Mouse (Mus musculus): ENCODE measurements around the gene Hps4. TPM values are rescaled to one million over a fixed set of nuclear protein-coding genes. Genes with fewer than 3 reads are reported as not detected.
A peak's percentile ranks its signal among the peaks of the same experiment; 100 is the strongest.

Hps4 gene
- polyA plus RNA-seq, 1 experiment from 2014 or later, result 19.0 TPM

DNA sequence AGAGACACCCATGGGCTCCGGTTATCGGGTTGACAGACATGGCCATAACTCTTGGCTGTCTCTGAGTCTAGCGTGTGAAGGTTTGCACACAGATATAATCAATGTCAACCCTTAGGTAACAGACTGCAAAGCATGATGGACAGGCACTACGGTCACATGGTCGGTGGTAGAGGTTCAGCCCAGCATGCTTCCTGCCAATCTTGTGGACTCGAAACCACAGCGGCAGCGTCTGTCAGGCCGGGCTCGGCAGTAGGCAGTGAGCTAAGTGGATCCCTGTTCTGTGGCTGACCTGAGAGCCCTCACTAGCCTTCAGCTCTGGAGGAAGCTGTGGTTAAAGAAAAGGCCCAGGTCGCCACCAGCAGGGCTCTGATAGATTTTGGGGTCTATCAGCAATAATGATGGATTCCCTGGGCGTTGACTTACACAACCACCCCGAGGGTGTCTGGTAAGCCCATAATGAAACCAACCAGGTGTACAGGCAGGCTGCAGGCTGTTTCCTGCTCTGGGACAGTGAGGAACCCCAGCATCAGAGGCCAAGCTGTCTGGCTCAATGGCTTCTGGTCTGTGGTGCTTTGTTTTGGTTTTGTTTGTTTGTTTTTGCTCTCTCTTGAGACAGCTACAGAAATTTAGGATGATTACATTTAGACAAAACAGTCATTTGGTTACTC lies 42.1 kb downstream of the Hps4 start:
- Histone ChIP-seq H3K9me3 (replicated peaks) (no peaks in the 10 kb centered on the region), H3K4me1 (replicated peaks) (peaks cover 5% of the 10 kb centered on the region; the same call in 1 of the 2 replicates), H3K4me2 (no peak overlapping the region), H3K27ac (ENCODE audit: poor library complexity, severe bottlenecking) (no peak overlapping the region), H3K27me3 (replicated peaks) (peaks cover 39% of the 10 kb centered on the region), H3K36me3 (no peaks in the 10 kb centered on the region), H3K4me3 (no peak overlapping the region), H3K9ac (no peak overlapping the region)
- WGBS, result 87% methylated on average over 13 of the region's 13 CpGs
- no peak for ATAC-seq (ENCODE audit: insufficient number of reproducible peaks, low FRiP score)

DNA sequence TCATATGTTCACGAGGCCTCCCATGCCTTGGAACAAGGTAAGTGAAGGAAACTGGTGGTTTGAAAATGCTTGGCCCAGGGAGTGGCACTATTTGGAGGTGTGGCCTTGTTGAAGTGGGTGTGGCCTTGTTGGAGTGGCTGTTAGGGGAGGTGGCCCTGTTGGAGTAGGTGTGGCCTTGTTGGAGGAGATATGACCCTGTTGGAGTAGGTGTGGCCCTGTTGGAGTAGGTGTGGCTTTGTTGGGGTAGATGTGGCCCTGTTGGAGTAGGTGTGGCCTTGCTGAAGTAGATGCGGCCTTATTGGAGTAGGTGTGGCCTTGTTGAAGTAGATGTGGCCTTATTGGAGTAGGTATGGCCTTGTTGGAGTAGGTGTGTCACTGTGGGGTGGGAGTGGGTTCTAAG lies 43.1 kb downstream of the Hps4 start:
- Histone ChIP-seq H3K4me3 (no peak overlapping the region), H3K27ac (ENCODE audit: poor library complexity, severe bottlenecking) (no peak overlapping the region), H3K9ac (no peak overlapping the region), H3K36me3 (no peaks in the 10 kb centered on the region), H3K27me3 (replicated peaks) (peaks cover 47% of the 10 kb centered on the region), H3K9me3 (replicated peaks) (no peaks in the 10 kb centered on the region), H3K4me2 (no peak overlapping the region), H3K4me1 (replicated peaks) (peaks cover 5% of the 10 kb centered on the region; the same call in 1 of the 2 replicates)
- 56% methylated on average over 2 of the region's 2 CpGs for WGBS
- ATAC-seq (ENCODE audit: insufficient number of reproducible peaks, low FRiP score), result peak; percentile 56; the same call in 1 of the 2 replicates

DNA sequence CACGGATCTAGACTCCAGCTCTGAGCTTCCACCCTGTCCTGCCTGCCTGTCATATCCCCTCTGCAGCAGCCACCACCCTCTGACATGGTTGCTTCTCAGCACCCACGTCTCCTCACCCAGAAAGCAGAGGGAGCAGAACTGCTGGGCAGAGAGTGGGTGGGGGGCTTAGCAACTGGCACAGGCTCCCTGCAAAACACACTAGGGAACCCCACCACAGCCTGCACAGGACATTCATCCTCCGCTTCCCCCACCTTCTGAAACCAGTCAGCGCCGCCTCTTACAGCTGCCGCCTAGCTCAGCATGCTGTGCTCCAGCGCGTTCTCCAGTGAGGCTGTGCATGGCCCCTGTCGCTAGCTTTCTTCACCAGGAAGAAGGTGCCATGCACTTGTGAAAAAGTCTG lies 46.5 kb downstream of the Hps4 start:
- Histone ChIP-seq H3K4me3 (no peak overlapping the region), H3K4me1 (replicated peaks) (0 out of 2 replicates have a peak, but pooled peaks cover 4% of the 10 kb centered on the region), H3K27me3 (replicated peaks) (peaks cover 66% of the 10 kb centered on the region), H3K36me3 (no peaks in the 10 kb centered on the region), H3K4me2 (no peak overlapping the region), H3K9ac (no peak overlapping the region), H3K27ac (ENCODE audit: poor library complexity, severe bottlenecking) (no peak overlapping the region), H3K9me3 (replicated peaks) (no peaks in the 10 kb centered on the region)
- no peak for ATAC-seq (ENCODE audit: insufficient number of reproducible peaks, low FRiP score)
- 72% methylated on average over 9 of the region's 9 CpGs for WGBS

DNA sequence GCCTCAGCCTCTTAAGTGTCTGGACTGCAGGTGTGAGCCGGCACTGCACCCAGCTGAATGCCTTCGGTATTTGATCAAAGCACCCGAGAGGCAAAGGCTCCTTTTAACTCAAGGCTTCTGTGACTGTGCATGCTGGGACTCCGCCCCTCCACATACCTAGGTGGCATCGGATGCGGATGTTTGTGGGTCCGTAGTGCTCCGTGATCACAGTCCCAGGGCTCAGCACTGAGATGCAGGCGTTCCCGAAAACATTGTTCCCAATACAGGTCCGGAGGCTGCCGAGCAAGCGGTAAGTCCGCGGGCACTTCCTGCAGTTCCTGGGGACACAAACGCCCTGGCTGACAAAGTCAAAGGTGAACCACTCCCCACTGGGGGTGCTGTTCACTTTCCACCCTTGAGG lies 48.1 kb downstream of the Hps4 start:
- H3K27ac ChIP-seq (ENCODE audit: poor library complexity, severe bottlenecking), result no peak overlapping the region
- H3K36me3 ChIP-seq, result no peaks in the 10 kb centered on the region
- no peaks in the 10 kb centered on the region for H3K9me3 ChIP-seq (replicated peaks)
- no peak for ATAC-seq (ENCODE audit: insufficient number of reproducible peaks, low FRiP score)
- no peak overlapping the region for H3K9ac ChIP-seq
- H3K4me2 ChIP-seq, result no peak overlapping the region
- 32% methylated on average over 16 of the region's 16 CpGs for WGBS
- 0 out of 2 replicates have a peak, but pooled peaks cover 6% of the 10 kb centered on the region for H3K4me1 ChIP-seq (replicated peaks)
- H3K27me3 ChIP-seq (replicated peaks), result peaks cover 82% of the 10 kb centered on the region
- H3K4me3 ChIP-seq, result no peak overlapping the region

DNA sequence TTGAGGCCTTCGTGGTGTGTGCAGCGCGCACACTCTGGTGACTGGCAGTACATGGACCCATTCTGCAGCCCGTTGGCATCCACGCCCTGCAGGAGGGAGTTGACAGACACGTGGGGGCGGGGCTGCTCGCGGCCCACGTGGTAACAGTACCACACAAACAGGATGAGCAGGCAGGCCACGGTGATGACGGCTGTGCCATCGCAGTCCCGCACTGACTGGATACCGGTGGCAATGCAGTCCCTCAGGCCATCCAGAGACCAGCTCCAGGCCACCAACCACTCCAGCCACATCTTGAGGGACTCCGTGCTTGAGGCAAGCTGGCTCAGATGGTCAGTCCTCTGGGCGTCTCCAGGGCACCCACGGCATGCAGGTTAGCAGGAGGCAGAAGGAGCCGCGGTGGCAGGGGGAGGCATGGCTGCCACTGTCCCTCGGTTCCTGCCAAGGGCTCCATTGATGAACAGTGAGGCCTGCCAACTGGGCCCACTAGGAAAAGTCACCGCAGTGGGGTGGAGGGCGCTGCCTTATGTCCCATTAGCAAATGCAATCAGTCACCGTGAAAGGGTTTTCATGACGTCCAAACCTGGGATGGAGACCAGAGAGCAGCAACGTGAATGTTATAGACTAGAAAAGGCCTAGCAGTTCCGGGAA lies 48.9 kb downstream of the Hps4 start:
- no peak for ATAC-seq (ENCODE audit: insufficient number of reproducible peaks, low FRiP score)
- Histone ChIP-seq H3K4me3 (no peak overlapping the region), H3K4me1 (replicated peaks) (0 out of 2 replicates have a peak, but pooled peaks cover 6% of the 10 kb centered on the region), H3K4me2 (no peak overlapping the region), H3K9me3 (replicated peaks) (no peaks in the 10 kb centered on the region), H3K27ac (ENCODE audit: poor library complexity, severe bottlenecking) (no peak overlapping the region), H3K27me3 (replicated peaks) (peaks cover 84% of the 10 kb centered on the region), H3K36me3 (no peaks in the 10 kb centered on the region), H3K9ac (no peak overlapping the region)
- 55% methylated on average over 27 of the region's 27 CpGs for WGBS

DNA sequence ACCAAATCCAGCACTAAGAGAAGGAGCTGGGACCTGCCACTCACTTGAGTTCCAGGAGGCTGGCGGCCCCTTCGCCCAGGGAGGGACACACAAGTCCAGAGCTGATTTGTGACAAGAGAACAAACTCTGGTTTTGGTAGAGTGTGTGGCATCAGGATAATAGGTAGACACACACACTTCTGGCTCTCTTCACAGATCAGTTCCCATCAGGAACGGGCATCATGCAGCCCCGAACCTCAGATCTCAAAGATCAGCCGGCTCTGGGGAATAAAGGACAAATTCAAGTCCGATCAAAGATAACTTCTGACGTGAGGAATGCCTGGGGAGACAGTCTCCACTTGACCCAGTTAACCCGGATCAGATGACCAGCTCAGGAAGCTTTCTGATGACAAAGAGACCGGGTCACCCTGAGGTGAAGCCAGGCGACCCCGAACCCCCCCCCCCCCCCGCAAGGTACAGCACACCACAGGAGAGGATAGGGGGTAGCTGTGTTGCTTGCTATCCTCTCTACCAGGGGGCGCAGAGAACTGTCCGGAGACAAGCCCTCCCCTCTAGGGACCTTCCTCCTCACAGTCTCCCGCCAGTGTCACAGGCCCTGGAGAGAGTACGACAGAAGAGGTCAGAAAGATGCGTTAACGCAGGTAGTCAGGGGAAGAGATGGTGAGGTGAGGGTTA lies 51.0 kb downstream of the Hps4 start:
- no peaks in the 10 kb centered on the region for H3K9me3 ChIP-seq (replicated peaks)
- peak; percentile 36; the same call in 1 of the 2 replicates for ATAC-seq (ENCODE audit: insufficient number of reproducible peaks, low FRiP score)
- no peaks in the 10 kb centered on the region for H3K36me3 ChIP-seq
- H3K9ac ChIP-seq, result peak overlapping the region; percentile 68; the same call in 1 of the 2 replicates
- peaks cover 74% of the 10 kb centered on the region for H3K27me3 ChIP-seq (replicated peaks)
- WGBS, result 9% methylated on average over 18 of the region's 18 CpGs
- peak overlapping the region; percentile 90 for H3K4me2 ChIP-seq
- 0 out of 2 replicates have a peak, but pooled peaks cover 6% of the 10 kb centered on the region for H3K4me1 ChIP-seq (replicated peaks)
- peak overlapping the region; percentile 68 for H3K4me3 ChIP-seq
- no peak overlapping the region for H3K27ac ChIP-seq (ENCODE audit: poor library complexity, severe bottlenecking)

DNA sequence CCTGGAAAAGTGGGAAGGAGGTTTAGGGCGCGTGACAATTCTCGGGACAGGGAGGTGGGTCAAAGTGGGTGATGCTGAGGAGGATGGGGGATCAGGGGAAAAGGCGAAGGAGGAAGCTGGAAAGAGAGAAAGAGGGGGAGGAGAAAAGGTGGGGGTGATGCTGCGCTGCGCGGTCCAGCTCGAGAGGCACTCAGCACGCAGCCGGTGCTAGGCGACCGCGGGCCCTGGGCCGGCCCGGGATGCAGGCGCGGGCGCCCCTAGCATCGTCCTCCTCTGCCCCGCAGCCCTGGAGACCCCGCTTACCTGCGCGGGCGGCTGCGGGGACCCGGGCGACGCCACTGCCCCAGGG lies 51.5 kb downstream of the Hps4 start:
- under 1% methylated on average over 20 of the region's 28 CpGs for WGBS
- Histone ChIP-seq H3K9me3 (replicated peaks) (no peaks in the 10 kb centered on the region), H3K9ac (peak overlapping the region; percentile 68), H3K27me3 (replicated peaks) (peaks cover 72% of the 10 kb centered on the region), H3K36me3 (no peaks in the 10 kb centered on the region), H3K4me1 (replicated peaks) (0 out of 2 replicates have a peak, but pooled peaks cover 6% of the 10 kb centered on the region), H3K4me2 (peak overlapping the region; percentile 90), H3K4me3 (peak overlapping the region; percentile 68), H3K27ac (ENCODE audit: poor library complexity, severe bottlenecking) (no peak overlapping the region)
- peak; percentile 49 for ATAC-seq (ENCODE audit: insufficient number of reproducible peaks, low FRiP score)

DNA sequence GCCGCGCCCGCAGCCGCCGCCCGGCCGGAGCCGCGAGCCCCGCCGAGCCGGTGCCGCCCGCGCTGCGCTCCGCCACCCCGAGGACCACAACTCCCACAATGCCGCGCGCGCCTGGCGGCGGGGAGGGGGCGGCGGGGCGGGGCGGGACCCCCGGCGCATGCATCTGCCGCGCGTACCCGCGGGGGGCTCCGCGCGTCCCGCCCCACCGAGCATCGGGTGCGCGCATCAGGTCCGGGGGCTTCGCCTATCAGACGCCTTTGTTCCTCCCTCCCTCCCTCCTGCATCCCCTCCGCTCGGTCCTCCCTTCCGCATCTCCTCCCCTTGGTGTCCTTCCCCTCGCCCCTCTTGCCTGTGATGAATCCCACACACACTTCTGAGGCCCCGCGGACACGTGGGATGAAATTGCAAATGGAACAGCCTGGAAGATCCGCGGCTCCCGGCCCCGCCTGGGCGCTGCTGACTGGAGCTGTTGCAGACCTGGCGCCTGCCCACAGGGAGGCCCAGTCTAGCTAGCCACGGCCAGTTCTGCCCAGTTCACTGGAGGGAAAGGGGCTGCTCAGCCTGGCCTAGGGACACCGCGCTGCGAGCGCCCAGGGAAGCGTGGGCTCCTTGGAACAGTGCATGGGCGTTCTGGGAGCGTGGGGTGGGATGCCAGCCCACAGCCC lies 52.0 kb downstream of the Hps4 start, which contains the start of gene Asphd2:
TSS of gene Asphd2 (minus strand) at position 88 of the 665 bp plus-strand sequence.
- Histone ChIP-seq H3K27me3 (replicated peaks) (peaks cover 71% of the 10 kb centered on the region), H3K27ac (ENCODE audit: poor library complexity, severe bottlenecking) (0 out of 2 replicates have a peak within 1 kb of the TSS, but pooled peaks have one; percentile 37), H3K4me3 (peak within 1 kb of the TSS; percentile 68), H3K4me2 (peak within 1 kb of the TSS; percentile 90), H3K36me3 (no peaks in the 10 kb centered on the region), H3K4me1 (replicated peaks) (0 out of 2 replicates have a peak, but pooled peaks cover 6% of the 10 kb centered on the region), H3K9me3 (replicated peaks) (no peaks in the 10 kb centered on the region), H3K9ac (peak within 1 kb of the TSS; percentile 68)
- WGBS, result 3% methylated on average over 52 of the region's 67 CpGs
- peak; percentile 63 for ATAC-seq (ENCODE audit: insufficient number of reproducible peaks, low FRiP score)

DNA sequence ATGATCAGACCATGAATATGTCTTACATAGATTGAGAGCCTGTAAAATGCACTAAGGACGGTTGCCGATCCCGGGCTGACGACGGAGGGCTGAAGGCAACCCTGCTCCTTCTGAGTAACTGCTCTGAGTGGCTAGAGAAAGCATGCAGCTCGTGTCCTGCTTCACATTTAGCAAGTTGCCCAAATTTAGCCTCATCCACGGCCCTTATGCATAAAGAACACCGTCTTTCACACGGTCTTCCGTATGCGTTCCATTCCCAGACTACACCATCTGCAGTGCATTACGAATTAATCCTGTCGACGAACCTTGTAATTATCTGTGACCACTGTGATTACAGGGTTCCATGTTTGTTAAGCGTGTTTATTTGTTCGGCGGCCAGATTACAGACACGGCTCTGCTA lies 53.2 kb downstream of the Hps4 start:
- 74% methylated on average over 18 of the region's 18 CpGs for WGBS
- Histone ChIP-seq H3K9me3 (replicated peaks) (no peaks in the 10 kb centered on the region), H3K27me3 (replicated peaks) (peaks cover 62% of the 10 kb centered on the region)

DNA sequence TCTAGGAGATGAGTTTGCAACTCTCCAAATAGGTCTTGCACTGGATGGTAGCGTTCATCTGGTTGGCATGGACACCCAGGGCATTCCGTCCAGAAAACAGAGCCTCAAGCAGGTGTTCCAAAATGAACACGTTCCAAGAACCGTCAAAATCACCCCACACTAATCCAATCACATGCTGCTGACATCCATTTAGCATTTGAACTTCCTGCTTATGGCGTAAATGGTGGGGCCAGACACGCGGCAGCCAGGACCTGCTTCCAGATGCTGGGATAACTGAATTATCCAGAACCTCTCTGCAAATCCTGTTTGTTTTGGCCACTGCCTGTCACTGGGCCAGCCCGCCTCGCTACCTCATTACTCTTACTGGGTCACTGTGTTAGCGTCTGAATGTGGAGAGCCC lies 56.4 kb downstream of the Hps4 start:
- 0 out of 2 replicates have a peak, but pooled peaks cover 3% of the 10 kb centered on the region for H3K4me1 ChIP-seq (replicated peaks)
- H3K36me3 ChIP-seq, result no peaks in the 10 kb centered on the region
- H3K4me3 ChIP-seq, result no peak overlapping the region
- H3K9me3 ChIP-seq (replicated peaks), result no peaks in the 10 kb centered on the region
- no peak overlapping the region for H3K27ac ChIP-seq (ENCODE audit: poor library complexity, severe bottlenecking)
- H3K27me3 ChIP-seq (replicated peaks), result peaks cover 30% of the 10 kb centered on the region
- ATAC-seq (ENCODE audit: insufficient number of reproducible peaks, low FRiP score), result no peak
- no peak overlapping the region for H3K4me2 ChIP-seq
- no peak overlapping the region for H3K9ac ChIP-seq
- WGBS, result 60% methylated on average over 10 of the region's 10 CpGs

More for the DNA sequence above, 53.2 kb downstream of the Hps4 start:
- Histone ChIP-seq H3K4me2 (no peak overlapping the region), H3K9ac (no peak overlapping the region), H3K36me3 (no peaks in the 10 kb centered on the region), H3K27ac (ENCODE audit: poor library complexity, severe bottlenecking) (no peak overlapping the region), H3K4me1 (replicated peaks) (0 out of 2 replicates have a peak, but pooled peaks cover 6% of the 10 kb centered on the region), H3K4me3 (no peak overlapping the region)
- ATAC-seq (ENCODE audit: insufficient number of reproducible peaks, low FRiP score), result no peak
